8 mouse cellular contexts compared by ENCODE assay signal in genomic region chr8:8690146-8691092, GRCm38 (mm10). TPM values are rescaled to one million over a fixed set of nuclear protein-coding genes. Genes with fewer than 3 reads are reported as not detected.
A peak's percentile ranks its signal among the peaks of the same experiment; 100 is the strongest.
DNase-seq lines count a peak whose midpoint lies in the region; ATAC-seq and TF ChIP-seq lines count a peak whose summit lies in the region.

Gene Arglu1 (minus strand): TSS chr8:8690521.

- WGBS in embryonic facial prominence, embryonic 14.5 days, result 0% methylated on average over 29 of the region's 81 CpGs
- under 1% methylated on average over 66 of the region's 81 CpGs for WGBS in limb, embryonic 14.5 days
- 0% methylated on average over 76 of the region's 81 CpGs for WGBS in midbrain, postnatal 0 days

- H3K9ac ChIP-seq in embryonic facial prominence, embryonic 14.5 days (ENCODE audit: low read depth, low read length), result peak within 1 kb of the TSS; percentile 100
- H3K9ac ChIP-seq in limb, embryonic 14.5 days (ENCODE audit: low read depth, low read length, severe bottlenecking), result peak within 1 kb of the TSS; percentile 100
- peak within 1 kb of the TSS; percentile 99 for H3K9ac ChIP-seq in midbrain, postnatal 0 days (replicated peaks; ENCODE audit: low read length, poor library complexity, severe bottlenecking)

- H3K36me3 ChIP-seq in embryonic facial prominence, embryonic 14.5 days (ENCODE audit: control insufficient read depth, insufficient read depth, low read length), result no peaks in the 10 kb centered on the region
- H3K36me3 ChIP-seq in limb, embryonic 14.5 days (ENCODE audit: control insufficient read depth, insufficient read depth, low read length), result no peaks in the 10 kb centered on the region
- H3K36me3 ChIP-seq in midbrain, postnatal 0 days (ENCODE audit: insufficient read depth, low read length), result no peaks in the 10 kb centered on the region

- peak; percentile 92 for DNase-seq in 3T3-L1 (ENCODE audit: low read depth, low spot score)
- DNase-seq in adrenal gland, postnatal 4 days (ENCODE audit: low spot score in 2 of 2), result peak; percentile 88 to 97
- peak; percentile 96 for DNase-seq in embryonic facial prominence, embryonic 14.5 days (ENCODE audit: low spot score)
- DNase-seq in heart, adult 8-10 months (ENCODE audit: low spot score), result peak; percentile 92
- peak; percentile 97 for DNase-seq in kidney, adult 9 months
- peak; percentile 94 for DNase-seq in limb, embryonic 14.5 days (ENCODE audit: low spot score)
- DNase-seq in midbrain, postnatal 0 days (ENCODE audit: low spot score), result peak; percentile 96
- peak; percentile 93 to 97 for DNase-seq in spleen, postnatal 14 days (ENCODE audit: low spot score in 2 of 2)

- peak within 1 kb of the TSS; percentile 90 for H3K4me3 ChIP-seq in embryonic facial prominence, embryonic 14.5 days (ENCODE audit: low read depth, low read length)
- H3K4me3 ChIP-seq in limb, embryonic 14.5 days (replicated peaks; ENCODE audit: low read length), result peak within 1 kb of the TSS; percentile 87
- peak within 1 kb of the TSS; percentile 91 for H3K4me3 ChIP-seq in midbrain, postnatal 0 days (ENCODE audit: low read depth, low read length)

- H3K9me3 ChIP-seq in embryonic facial prominence, embryonic 14.5 days (ENCODE audit: control insufficient read depth, low read length), result no peaks in the 10 kb centered on the region
- H3K9me3 ChIP-seq in limb, embryonic 14.5 days (ENCODE audit: control insufficient read depth, low read length), result no peaks in the 10 kb centered on the region
- H3K9me3 ChIP-seq in midbrain, postnatal 0 days (ENCODE audit: low read length), result no peaks in the 10 kb centered on the region

- TF ChIP-seq POLR2A in limb, embryonic 14.5 days (IDR thresholded peaks at IDR 0.05; ENCODE audit: borderline replicate concordance, extremely low read depth, insufficient read depth, insufficient read length), result peak; percentile 72; the same call in 1 of the 2 replicates

- TF ChIP-seq CTCF in midbrain, postnatal 0 days (IDR thresholded peaks at IDR 0.05), result no peak

- H3K4me1 ChIP-seq in embryonic facial prominence, embryonic 14.5 days (ENCODE audit: control insufficient read depth, insufficient read depth, low read length), result peaks cover 21% of the 10 kb centered on the region
- H3K4me1 ChIP-seq in limb, embryonic 14.5 days (ENCODE audit: control insufficient read depth, insufficient read depth, low read length), result peaks cover 35% of the 10 kb centered on the region
- H3K4me1 ChIP-seq in midbrain, postnatal 0 days (ENCODE audit: insufficient read depth, low read length), result peaks cover 14% of the 10 kb centered on the region; the same call in 1 of the 2 replicates

- peak within 1 kb of the TSS; percentile 74 for H3K4me2 ChIP-seq in embryonic facial prominence, embryonic 14.5 days (ENCODE audit: low read depth, low read length)
- H3K4me2 ChIP-seq in limb, embryonic 14.5 days (replicated peaks; ENCODE audit: low read depth, low read length, severe bottlenecking), result peak within 1 kb of the TSS; percentile 77
- peak within 1 kb of the TSS; percentile 71 for H3K4me2 ChIP-seq in midbrain, postnatal 0 days (ENCODE audit: low read depth, low read length, poor library complexity, severe bottlenecking)

- H3K27ac ChIP-seq in embryonic facial prominence, embryonic 14.5 days (replicated peaks; ENCODE audit: low read depth, low read length), result peak within 1 kb of the TSS; percentile 99
- H3K27ac ChIP-seq in limb, embryonic 14.5 days (replicated peaks; ENCODE audit: low read depth, low read length), result peak within 1 kb of the TSS; percentile 98
- H3K27ac ChIP-seq in midbrain, postnatal 0 days (ENCODE audit: low read depth, low read length), result peak within 1 kb of the TSS; percentile 98

- peak; percentile 96 for ATAC-seq in embryonic facial prominence, embryonic 14.5 days (ENCODE audit: low read depth)
- ATAC-seq in limb, embryonic 14.5 days (ENCODE audit: low FRiP score, low read depth), result peak; percentile 94
- peak; percentile 96 for ATAC-seq in midbrain, postnatal 0 days (ENCODE audit: low FRiP score)

- H3K27me3 ChIP-seq in embryonic facial prominence, embryonic 14.5 days (replicated peaks; ENCODE audit: control insufficient read depth, insufficient read depth, low read length), result no peaks in the 10 kb centered on the region
- H3K27me3 ChIP-seq in limb, embryonic 14.5 days (ENCODE audit: control insufficient read depth, insufficient read depth, low read length), result no peaks in the 10 kb centered on the region
- no peaks in the 10 kb centered on the region for H3K27me3 ChIP-seq in midbrain, postnatal 0 days (ENCODE audit: insufficient read depth, low read length)

RNA-seq across cellular contexts. Expression of gene Arglu1, which starts in this region (rescaled TPM):
- total RNA-seq in adrenal gland, postnatal 4 days (2021), result 100 to 1,000 TPM; 124 to 137 TPM
- polyA plus RNA-seq in embryonic facial prominence, embryonic 14.5 days (2014; fragmentation: Nextera tagmentation; extraction: Ambion mirVana), result 116 and 131 TPM in 2 replicates
- 10 to 100 TPM; 21.1 to 35.1 (median 27.4) TPM for total RNA-seq in heart, adult 8-10 months (2022)
- polyA plus RNA-seq in limb, embryonic 14.5 days (2012; rRNA removed), result 197 and 203 TPM in 2 replicates
- 146 and 166 TPM in 2 replicates for polyA plus RNA-seq in limb, embryonic 14.5 days (2014; fragmentation: Nextera tagmentation; extraction: Ambion mirVana)
- total RNA-seq in midbrain, postnatal 0 days (2014; rRNA removed), result 75.5 and 109 TPM in 2 replicates
- 142 and 180 TPM in 2 replicates for polyA plus RNA-seq in midbrain, postnatal 0 days (2015; fragmentation: Nextera tagmentation; extraction: Ambion mirVana)

Comparison
In these comparisons a context has a peak if more than half of its experiments do, and no peak if none do; other contexts are left out.
1. Peak in every context shown above with its lines: DNase-seq, ATAC-seq, H3K4me3 ChIP-seq and H3K27ac ChIP-seq.